Mouse (Mus musculus): ENCODE data around the gene Tmem235.

Tmem235 gene

GRCm38 (mm10) chr11:117865988-117866387 lies 5.4 kb downstream of the Tmem235 start:
- no peak for DNase-seq (ENCODE audit: low spot score)

GRCm38 (mm10) chr11:117870688-117871365 lies 10.3 kb downstream of the Tmem235 start:
- peak; percentile 62 for DNase-seq (ENCODE audit: low spot score)

- no peak for DNase-seq (ENCODE audit: low spot score)
Measured at GRCm38 (mm10) chr11:117871376-117871775, 10.8 kb downstream of the Tmem235 start.

- no peak for DNase-seq (ENCODE audit: low spot score)
Measured at GRCm38 (mm10) chr11:117871911-117872584, 11.5 kb downstream of the Tmem235 start.

GRCm38 (mm10) chr11:117872861-117873608 lies 12.5 kb downstream of the Tmem235 start, which contains the start of gene Tha1:
Tha1 (minus strand) TSS chr11:117873481.
- peak; percentile 76 for DNase-seq (ENCODE audit: low spot score)

GRCm38 (mm10) chr11:117874419-117874818 lies 13.9 kb downstream of the Tmem235 start:
- DNase-seq (ENCODE audit: low spot score), result no peak

- no peak for DNase-seq (ENCODE audit: low spot score)
Measured at GRCm38 (mm10) chr11:117875681-117876080, 15.1 kb downstream of the Tmem235 start.

- DNase-seq (ENCODE audit: low spot score), result no peak
Measured at GRCm38 (mm10) chr11:117877917-117878745, 17.6 kb downstream of the Tmem235 start.

GRCm38 (mm10) chr11:117878892-117879291 lies 18.3 kb downstream of the Tmem235 start:
- DNase-seq (ENCODE audit: low spot score), result no peak

GRCm38 (mm10) chr11:117879676-117880075 lies 19.1 kb downstream of the Tmem235 start:
- no peak for DNase-seq (ENCODE audit: low spot score)

GRCm38 (mm10) chr11:117880336-117880976 lies 19.9 kb downstream of the Tmem235 start:
- no peak for DNase-seq (ENCODE audit: low spot score)

GRCm38 (mm10) chr11:117880977-117881358 lies 20.4 kb downstream of the Tmem235 start:
- no peak for DNase-seq (ENCODE audit: low spot score)

- DNase-seq (ENCODE audit: low spot score), result peak; percentile 51
Measured at GRCm38 (mm10) chr11:117881787-117882186, 21.2 kb downstream of the Tmem235 start.

GRCm38 (mm10) chr11:117882208-117882607 lies 21.7 kb downstream of the Tmem235 start:
- no peak for DNase-seq (ENCODE audit: low spot score)

- no peak for DNase-seq (ENCODE audit: low spot score)
Measured at GRCm38 (mm10) chr11:117886000-117886399, 25.4 kb downstream of the Tmem235 start.

- no peak for DNase-seq (ENCODE audit: low spot score)
Measured at GRCm38 (mm10) chr11:117888168-117888852, 27.8 kb downstream of the Tmem235 start.

- no peak for DNase-seq (ENCODE audit: low spot score)
Measured at GRCm38 (mm10) chr11:117888853-117889822, 28.6 kb downstream of the Tmem235 start.

- DNase-seq (ENCODE audit: low spot score), result no peak
Measured at GRCm38 (mm10) chr11:117889887-117890340, 29.4 kb downstream of the Tmem235 start.

- no peak for DNase-seq (ENCODE audit: low spot score)
Measured at GRCm38 (mm10) chr11:117890519-117891282, 30.1 kb downstream of the Tmem235 start.
